Mouse (Mus musculus): ENCODE results near the gene Cyp4f39. TPM values are rescaled to one million over a fixed set of nuclear protein-coding genes. Genes with fewer than 3 reads are reported as not detected.
A peak's percentile ranks its signal among the peaks of the same experiment; 100 is the strongest.
"Not testable (repeated sequence)": the region's sequence is repeated elsewhere in the genome, so short reads cannot be mapped to it uniquely, and the experiment has no call there.

The Cyp4f39 gene
- polyA plus RNA-seq, 1 experiment from 2014 or later = 0.62 TPM

- Histone ChIP-seq H3K27ac (ENCODE audit: low read depth) (peak within 1 kb of the TSS; percentile 81), H3K9ac (ENCODE audit: low read length) (peak within 1 kb of the TSS; percentile 50), H3K36me3 (ENCODE audit: control insufficient read depth, insufficient read depth, low read length) (peaks cover 6% of the 10 kb centered on the region; the same call in 1 of the 2 replicates), H3K4me3 (ENCODE audit: low read depth, low read length) (peak within 1 kb of the TSS; percentile 57), H3K4me2 (ENCODE audit: low read length) (peak within 1 kb of the TSS; percentile 97), H3K4me1 (replicated peaks; ENCODE audit: control insufficient read depth, insufficient read depth, low read length) (peaks cover 12% of the 10 kb centered on the region), H3K27me3 (replicated peaks; ENCODE audit: control insufficient read depth, insufficient read depth, low read length) (no peaks in the 10 kb centered on the region), H3K9me3 (ENCODE audit: control insufficient read depth, low read length) (no peaks in the 10 kb centered on the region)
- DNase-seq (ENCODE audit: low spot score) = peak; percentile 90
- WGBS = under 1% methylated on average over 30 of the region's 30 CpGs
- peak; percentile 91 for ATAC-seq (replicated peaks; ENCODE audit: low FRiP score, low TSS enrichment, low read depth)
Observed at GRCm38 (mm10) chr17:32505851-32506728, 53.6 kb downstream of the Cyp4f39 start, which contains the start of gene Cyp4f17. Gene Cyp4f17 (plus strand): TSS chr17:32506050.

GRCm38 (mm10) chr17:32506729-32507245 lies 54.3 kb downstream of the Cyp4f39 start:
- Histone ChIP-seq H3K27ac (ENCODE audit: low read depth) (peak overlapping the region; percentile 3; the same call in 1 of the 2 replicates), H3K4me2 (ENCODE audit: low read length) (peak overlapping the region; percentile 97), H3K4me3 (ENCODE audit: low read depth, low read length) (peak overlapping the region; percentile 57), H3K9me3 (ENCODE audit: control insufficient read depth, low read length) (no peaks in the 10 kb centered on the region), H3K4me1 (replicated peaks; ENCODE audit: control insufficient read depth, insufficient read depth, low read length) (peaks cover 12% of the 10 kb centered on the region), H3K36me3 (ENCODE audit: control insufficient read depth, insufficient read depth, low read length) (peaks cover 6% of the 10 kb centered on the region; the same call in 1 of the 2 replicates), H3K9ac (ENCODE audit: low read length) (peak overlapping the region; percentile 50), H3K27me3 (replicated peaks; ENCODE audit: control insufficient read depth, insufficient read depth, low read length) (no peaks in the 10 kb centered on the region)
- peak; percentile 55 for ATAC-seq (replicated peaks; ENCODE audit: low FRiP score, low TSS enrichment, low read depth)
- WGBS = 38% methylated on average over 9 of the region's 9 CpGs
- DNase-seq (ENCODE audit: low spot score) = peak; percentile 69

GRCm38 (mm10) chr17:32516126-32516525 lies 63.6 kb downstream of the Cyp4f39 start:
- Histone ChIP-seq H3K27me3 (replicated peaks; ENCODE audit: control insufficient read depth, insufficient read depth, low read length) (no peaks in the 10 kb centered on the region), H3K27ac (ENCODE audit: low read depth) (no peak overlapping the region), H3K9ac (ENCODE audit: low read length) (no peak overlapping the region), H3K36me3 (ENCODE audit: control insufficient read depth, insufficient read depth, low read length) (0 out of 2 replicates have a peak, but pooled peaks cover 8% of the 10 kb centered on the region), H3K4me1 (replicated peaks; ENCODE audit: control insufficient read depth, insufficient read depth, low read length) (no peaks in the 10 kb centered on the region), H3K4me3 (ENCODE audit: low read depth, low read length) (no peak overlapping the region), H3K4me2 (ENCODE audit: low read length) (no peak overlapping the region), H3K9me3 (ENCODE audit: control insufficient read depth, low read length) (no peaks in the 10 kb centered on the region)
- WGBS = 84% methylated on average over 5 of the region's 5 CpGs
- ATAC-seq (replicated peaks; ENCODE audit: low FRiP score, low TSS enrichment, low read depth) = no peak
- no peak for DNase-seq (ENCODE audit: low spot score)

GRCm38 (mm10) chr17:32521981-32522380 lies 69.5 kb downstream of the Cyp4f39 start:
- WGBS = 89% methylated on average over 5 of the region's 5 CpGs
- H3K9ac ChIP-seq (ENCODE audit: low read length) = no peak overlapping the region
- ATAC-seq (replicated peaks; ENCODE audit: low FRiP score, low TSS enrichment, low read depth) (no peak), DNase-seq (ENCODE audit: low spot score) (no peak)
- H3K36me3 ChIP-seq (ENCODE audit: control insufficient read depth, insufficient read depth, low read length) = peaks cover 26% of the 10 kb centered on the region; the same call in 1 of the 2 replicates
- H3K4me2 ChIP-seq (ENCODE audit: low read length) = no peak overlapping the region
- H3K9me3 ChIP-seq (ENCODE audit: control insufficient read depth, low read length) = no peaks in the 10 kb centered on the region
- H3K4me3 ChIP-seq (ENCODE audit: low read depth, low read length) = no peak overlapping the region
- no peaks in the 10 kb centered on the region for H3K4me1 ChIP-seq (replicated peaks; ENCODE audit: control insufficient read depth, insufficient read depth, low read length)
- no peaks in the 10 kb centered on the region for H3K27me3 ChIP-seq (replicated peaks; ENCODE audit: control insufficient read depth, insufficient read depth, low read length)
- H3K27ac ChIP-seq (ENCODE audit: low read depth) = no peak overlapping the region

DNA sequence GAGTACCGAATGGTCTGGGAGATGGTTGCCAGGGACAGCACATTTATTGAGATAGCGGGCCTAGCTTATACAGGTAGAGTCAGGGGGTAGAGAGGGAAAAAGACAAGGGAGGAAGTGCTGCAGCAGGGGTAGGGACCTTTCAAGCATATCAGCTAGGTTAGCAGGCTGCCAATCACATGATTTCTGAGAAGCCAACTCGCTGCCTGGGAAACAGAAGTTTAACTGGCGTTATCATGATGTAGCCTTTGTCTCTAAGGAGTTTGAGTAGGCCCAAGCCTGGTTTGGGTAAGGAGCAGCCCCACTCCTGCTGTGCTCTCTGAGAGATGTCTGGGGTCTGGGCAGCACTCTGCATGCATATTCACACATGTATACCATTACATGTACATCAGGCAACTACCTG lies 69.9 kb downstream of the Cyp4f39 start:
- Histone ChIP-seq H3K9ac (ENCODE audit: low read length) (no peak overlapping the region), H3K4me2 (ENCODE audit: low read length) (no peak overlapping the region), H3K27ac (ENCODE audit: low read depth) (no peak overlapping the region), H3K4me1 (replicated peaks; ENCODE audit: control insufficient read depth, insufficient read depth, low read length) (no peaks in the 10 kb centered on the region), H3K9me3 (ENCODE audit: control insufficient read depth, low read length) (no peaks in the 10 kb centered on the region), H3K36me3 (ENCODE audit: control insufficient read depth, insufficient read depth, low read length) (peaks cover 26% of the 10 kb centered on the region; the same call in 1 of the 2 replicates), H3K4me3 (ENCODE audit: low read depth, low read length) (no peak overlapping the region), H3K27me3 (replicated peaks; ENCODE audit: control insufficient read depth, insufficient read depth, low read length) (no peaks in the 10 kb centered on the region)
- DNase-seq (ENCODE audit: low spot score) (no peak), ATAC-seq (replicated peaks; ENCODE audit: low FRiP score, low TSS enrichment, low read depth) (no peak)
- 92% methylated on average over 4 of the region's 4 CpGs for WGBS

GRCm38 (mm10) chr17:32522816-32523215 lies 70.3 kb downstream of the Cyp4f39 start:
- Histone ChIP-seq H3K9me3 (ENCODE audit: control insufficient read depth, low read length) (no peaks in the 10 kb centered on the region), H3K4me3 (ENCODE audit: low read depth, low read length) (no peak overlapping the region), H3K27me3 (replicated peaks; ENCODE audit: control insufficient read depth, insufficient read depth, low read length) (no peaks in the 10 kb centered on the region), H3K27ac (ENCODE audit: low read depth) (no peak overlapping the region), H3K9ac (ENCODE audit: low read length) (no peak overlapping the region), H3K36me3 (ENCODE audit: control insufficient read depth, insufficient read depth, low read length) (peaks cover 22% of the 10 kb centered on the region; the same call in 1 of the 2 replicates), H3K4me2 (ENCODE audit: low read length) (no peak overlapping the region), H3K4me1 (replicated peaks; ENCODE audit: control insufficient read depth, insufficient read depth, low read length) (no peaks in the 10 kb centered on the region)
- WGBS = 91% methylated on average over 5 of the region's 5 CpGs
- DNase-seq (ENCODE audit: low spot score) (no peak), ATAC-seq (replicated peaks; ENCODE audit: low FRiP score, low TSS enrichment, low read depth) (no peak)

DNA sequence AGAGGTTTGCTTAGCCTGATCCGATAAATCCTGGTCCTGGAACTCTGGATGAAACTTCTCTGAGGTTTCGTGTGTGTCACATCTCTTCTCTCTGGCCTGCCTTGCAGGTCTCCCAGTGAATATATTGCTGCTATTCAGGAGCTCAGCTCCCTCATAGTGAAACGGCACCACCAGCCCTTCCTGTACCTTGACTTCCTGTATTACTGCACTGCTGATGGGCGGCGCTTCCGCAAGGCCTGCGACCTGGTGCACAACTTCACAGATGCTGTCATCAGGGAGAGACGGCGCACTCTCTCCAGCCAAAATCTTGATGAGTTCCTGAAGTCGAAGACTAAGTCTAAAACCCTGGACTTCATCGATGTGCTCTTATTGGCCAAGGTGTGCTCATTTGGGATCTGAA lies 71.4 kb downstream of the Cyp4f39 start:
- DNase-seq (ENCODE audit: low spot score) (no peak), ATAC-seq (replicated peaks; ENCODE audit: low FRiP score, low TSS enrichment, low read depth) (no peak)
- Histone ChIP-seq H3K27me3 (replicated peaks; ENCODE audit: control insufficient read depth, insufficient read depth, low read length) (no peaks in the 10 kb centered on the region), H3K9me3 (ENCODE audit: control insufficient read depth, low read length) (no peaks in the 10 kb centered on the region), H3K4me1 (replicated peaks; ENCODE audit: control insufficient read depth, insufficient read depth, low read length) (no peaks in the 10 kb centered on the region), H3K27ac (ENCODE audit: low read depth) (no peak overlapping the region), H3K9ac (ENCODE audit: low read length) (no peak overlapping the region), H3K36me3 (ENCODE audit: control insufficient read depth, insufficient read depth, low read length) (peaks cover 18% of the 10 kb centered on the region; the same call in 1 of the 2 replicates), H3K4me2 (ENCODE audit: low read length) (no peak overlapping the region), H3K4me3 (ENCODE audit: low read depth, low read length) (no peak overlapping the region)
- WGBS = 87% methylated on average over 11 of the region's 11 CpGs

- not testable (repeated sequence) for ATAC-seq (replicated peaks; ENCODE audit: low FRiP score, low TSS enrichment, low read depth); H3K27me3 ChIP-seq (replicated peaks; ENCODE audit: control insufficient read depth, insufficient read depth, low read length); H3K4me1 ChIP-seq (replicated peaks; ENCODE audit: control insufficient read depth, insufficient read depth, low read length); H3K9ac ChIP-seq (ENCODE audit: low read length); DNase-seq (ENCODE audit: low spot score); H3K4me3 ChIP-seq (ENCODE audit: low read depth, low read length); H3K9me3 ChIP-seq (ENCODE audit: control insufficient read depth, low read length); H3K27ac ChIP-seq (ENCODE audit: low read depth); H3K4me2 ChIP-seq (ENCODE audit: low read length)
- H3K36me3 ChIP-seq (ENCODE audit: control insufficient read depth, insufficient read depth, low read length) = peaks cover 18% of the 10 kb centered on the region; the same call in 1 of the 2 replicates
- WGBS = 95% methylated on average over 1 of the region's 1 CpGs
Observed at GRCm38 (mm10) chr17:32526341-32526740, 73.8 kb downstream of the Cyp4f39 start.

All from intestine, embryonic 14.5 days (tissue).